Mouse (Mus musculus) bone marrow, adult 2 months (tissue): ENCODE results near the gene Alox12b. TPM values are rescaled to one million over a fixed set of nuclear protein-coding genes. Genes with fewer than 3 reads are reported as not detected.

Experiments
- H3K27ac ChIP-seq: fragments of 200-500 bp; 2 replicates; pipeline ENCODE4 v1.5.1; 2012; ENCODE audit warnings: low read depth, mild to moderate bottlenecking, control low read depth, inconsistent platforms, low read length; ENCODE audit not compliant: control insufficient read depth, poor library complexity, insufficient read depth
- H3K4me1 ChIP-seq: fragments of 200-500 bp; 2 replicates; pipeline ENCODE4 v1.6.1; 2011; ENCODE audit warnings: low read length; ENCODE audit not compliant: control insufficient read depth, insufficient read depth
- H3K4me3 ChIP-seq: fragments of 200-500 bp; replicated peaks from 2 replicates; pipeline ENCODE3; 2011; ENCODE audit warnings: mild to moderate bottlenecking, low read depth, low read length, control low read depth; ENCODE audit not compliant: control insufficient read depth
- CTCF ChIP-seq: fragments of 200-500 bp; IDR thresholded peaks from 2 replicates; pipeline ENCODE4 v1.5.1; 2011; ENCODE audit warnings: low read length, control low read depth; ENCODE audit not compliant: control insufficient read depth, insufficient read depth
- POLR2A ChIP-seq: fragments of 200-500 bp; IDR thresholded peaks from 2 replicates; pipeline ENCODE4 v1.6.1; 2011; ENCODE audit warnings: low read depth, mild to moderate bottlenecking, control low read depth, low read length, borderline replicate concordance; ENCODE audit not compliant: control insufficient read depth
- WGBS: fragments of 180-500 bp; shearing (Covaris S2); methylation state at CpG from one replicate; pipeline ENCODE4 v1.1.7; 2018; 5-methylcytosine and 5-hydroxymethylcytosine counted together
- polyA plus RNA-seq: library from polyadenylated mRNA; stranded (reverse); fragments of >200 nt; gene quantifications from 2 replicates; pipeline ENCODE4 v1.2.4, GENCODE M21; 2011; ENCODE audit warnings: low replicate concordance; ENCODE audit not compliant: missing spikeins, insufficient read depth, insufficient read length

The Alox12b gene
- polyA plus RNA-seq, 1 experiment = not detected

- 1% methylated on average over 14 of the region's 14 CpGs for WGBS
- Histone ChIP-seq H3K4me1 (no peaks in the 10 kb centered on the region), H3K27ac (no peak overlapping the region), H3K4me3 (no peak overlapping the region)
- TF ChIP-seq CTCF (no peak), POLR2A (no peak)
These were observed 40.4 kb downstream of the Alox12b start for GRCm38 (mm10) chr11:69197194-69197593.

- Histone ChIP-seq H3K27ac (no peak within 1 kb of the TSS), H3K4me1 (peaks cover under 1% of the 10 kb centered on the region; the same call in 1 of the 2 replicates), H3K4me3 (no peak within 1 kb of the TSS)
- no peak for TF ChIP-seq POLR2A
- no peak for TF ChIP-seq CTCF
- WGBS = 25% methylated on average over 6 of the region's 6 CpGs
These were observed 41.0 kb downstream of the Alox12b start, which contains the start of gene Alox8 for GRCm38 (mm10) chr11:69197743-69198142. Gene Alox8, minus strand, starts transcription at chr11:69197843.

GRCm38 (mm10) chr11:69199251-69199650 lies 42.5 kb downstream of the Alox12b start:
- 100% methylated on average over 1 of the region's 1 CpGs for WGBS
- Histone ChIP-seq H3K27ac (no peak overlapping the region), H3K4me1 (peaks cover 3% of the 10 kb centered on the region; the same call in 1 of the 2 replicates), H3K4me3 (no peak overlapping the region)
- no peak for TF ChIP-seq CTCF
- TF ChIP-seq POLR2A = no peak

- Histone ChIP-seq H3K27ac (no peak overlapping the region), H3K4me1 (peaks cover 3% of the 10 kb centered on the region; the same call in 1 of the 2 replicates), H3K4me3 (no peak overlapping the region)
- TF ChIP-seq POLR2A (no peak), CTCF (no peak)
- WGBS = 59% methylated on average over 6 of the region's 6 CpGs
These were observed 43.4 kb downstream of the Alox12b start for GRCm38 (mm10) chr11:69200231-69200630.

GRCm38 (mm10) chr11:69202469-69203230 lies 45.9 kb downstream of the Alox12b start:
- TF ChIP-seq POLR2A (no peak), CTCF (no peak)
- Histone ChIP-seq H3K4me3 (no peak overlapping the region), H3K27ac (no peak overlapping the region), H3K4me1 (peaks cover 3% of the 10 kb centered on the region; the same call in 1 of the 2 replicates)
- 18% methylated on average over 13 of the region's 13 CpGs for WGBS

GRCm38 (mm10) chr11:69211431-69211830 lies 54.6 kb downstream of the Alox12b start:
- WGBS = 62% methylated on average over 2 of the region's 2 CpGs
- H3K4me3 ChIP-seq = no peak overlapping the region
- no peaks in the 10 kb centered on the region for H3K4me1 ChIP-seq
- no peak for TF ChIP-seq CTCF
- no peak for TF ChIP-seq POLR2A
- H3K27ac ChIP-seq = no peak overlapping the region

- Histone ChIP-seq H3K27ac (no peak overlapping the region), H3K4me3 (no peak overlapping the region), H3K4me1 (no peaks in the 10 kb centered on the region)
- WGBS = 78% methylated on average over 5 of the region's 5 CpGs
- TF ChIP-seq CTCF (no peak), POLR2A (no peak)
These were observed 60.6 kb downstream of the Alox12b start for GRCm38 (mm10) chr11:69217411-69217810.

GRCm38 (mm10) chr11:69218661-69219060 lies 61.9 kb downstream of the Alox12b start:
- 19% methylated on average over 2 of the region's 2 CpGs for WGBS
- no peak for TF ChIP-seq POLR2A
- TF ChIP-seq CTCF = no peak
- H3K4me1 ChIP-seq = no peaks in the 10 kb centered on the region

More at GRCm38 (mm10) chr11:69218661-69219060, 61.9 kb downstream of the Alox12b start:
- Histone ChIP-seq H3K27ac (no peak overlapping the region), H3K4me3 (no peak overlapping the region)

Other genes with a start within 250 kb of the Alox12b start
- not detected in 2 replicates for gene Odf4, start 229.9 kb upstream of the Alox12b start, polyA plus RNA-seq
- 1.9 and 4.5 TPM in 2 replicates for gene Arhgef15, start 199.5 kb upstream of the Alox12b start, polyA plus RNA-seq
- 1.6 and 2.9 TPM in 2 replicates for gene Slc25a35, start 188.9 kb upstream of the Alox12b start, polyA plus RNA-seq
- gene Rangrf, start 181.8 kb upstream of the Alox12b start, polyA plus RNA-seq = 18.3 and 38.3 TPM in 2 replicates
- gene Pfas, start 148.5 kb upstream of the Alox12b start, polyA plus RNA-seq = 26.1 and 34.4 TPM in 2 replicates
- gene Ctc1, start 141.1 kb upstream of the Alox12b start, polyA plus RNA-seq = 19.0 and 38.1 TPM in 2 replicates
- 53.2 and 100 TPM in 2 replicates for gene Aurkb, start 111.3 kb upstream of the Alox12b start, polyA plus RNA-seq
- 16.4 and 18.4 TPM in 2 replicates for gene Borcs6, start 97.3 kb upstream of the Alox12b start, polyA plus RNA-seq
- gene Tmem107, start 86.2 kb upstream of the Alox12b start, polyA plus RNA-seq = 16.3 and 31.0 TPM in 2 replicates
- 50.5 and 55.9 TPM in 2 replicates for gene Vamp2, start 68.5 kb upstream of the Alox12b start, polyA plus RNA-seq
- 28.8 and 46.2 TPM in 2 replicates for gene Per1, start 61.8 kb upstream of the Alox12b start, polyA plus RNA-seq
- 1.1 TPM in 1 of 2 replicates, not detected in the other for gene Hes7, start 36.6 kb upstream of the Alox12b start, polyA plus RNA-seq
- not detected in 2 replicates for gene 9130213A22Rik, start 34.4 kb upstream of the Alox12b start, polyA plus RNA-seq
- gene Aloxe3, start 31.1 kb upstream of the Alox12b start, polyA plus RNA-seq = 0.82 TPM in 1 of 2 replicates, not detected in the other
- not detected in 2 replicates for gene Alox8, start 40.9 kb downstream of the Alox12b start, polyA plus RNA-seq
- gene Gucy2e, start 80.0 kb downstream of the Alox12b start, polyA plus RNA-seq = not detected in 2 replicates
- gene Cntrob, start 166.8 kb downstream of the Alox12b start, polyA plus RNA-seq = 43.7 and 59.8 TPM in 2 replicates
- gene Trappc1, start 167.0 kb downstream of the Alox12b start, polyA plus RNA-seq = 50.7 and 71.7 TPM in 2 replicates
- gene Kcnab3, start 169.3 kb downstream of the Alox12b start, polyA plus RNA-seq = not detected in 2 replicates
- 1.7 TPM in 1 of 2 replicates, not detected in the other for gene Rnf227, start 183.5 kb downstream of the Alox12b start, polyA plus RNA-seq
- gene Chd3, start 212.4 kb downstream of the Alox12b start, polyA plus RNA-seq = 49.6 and 54.5 TPM in 2 replicates
- 23.1 and 43.9 TPM in 2 replicates for gene Naa38, start 238.5 kb downstream of the Alox12b start, polyA plus RNA-seq
- gene Cyb5d1, start 238.6 kb downstream of the Alox12b start, polyA plus RNA-seq = 5.1 and 9.1 TPM in 2 replicates
- gene Tmem88, start 241.2 kb downstream of the Alox12b start, polyA plus RNA-seq = 1.6 TPM in 1 of 2 replicates, not detected in the other